Mouse (Mus musculus) CH12.LX (cell line): ENCODE data around the gene F2rl3. TPM values are rescaled to one million over a fixed set of nuclear protein-coding genes. Genes with fewer than 3 reads are reported as not detected.

ENCODE experiments used
- DNase-seq: peaks from one replicate; pipeline ENCODE4 v3.0.0-alpha.2; 2013; ENCODE audit errors: extremely low read depth
- H3K27ac ChIP-seq: 2 replicates; pipeline ENCODE4 v1.5.1; 2012; ENCODE audit warnings: low read depth, mild to moderate bottlenecking, control low read depth, moderate library complexity; ENCODE audit not compliant: insufficient read depth
- H3K27me3 ChIP-seq: replicated peaks from 2 replicates; pipeline ENCODE3; 2012; ENCODE audit warnings: inconsistent platforms
- H3K36me3 ChIP-seq, 2 experiments: replicated peaks in 1 of 2; 2 replicates each; pipeline versions ENCODE3 to v1.6.1; 2012; ENCODE audit warnings: inconsistent platforms in 1 of 2, low read length in 1 of 2, mild to moderate bottlenecking in 1 of 2, mixed read lengths in 1 of 2, moderate library complexity in 1 of 2; ENCODE audit not compliant: control insufficient read depth in 1 of 2, insufficient read depth in 1 of 2
- H3K4me1 ChIP-seq, 2 experiments: 2 replicates each; pipeline ENCODE4 v1.6.1; 2012; ENCODE audit warnings: inconsistent platforms in 1 of 2, moderate library complexity in 1 of 2; ENCODE audit not compliant: insufficient read depth in 2 of 2, control insufficient read depth in 1 of 2
- H3K4me2 ChIP-seq: 2 replicates; pipeline ENCODE4 v1.6.1; 2012; ENCODE audit warnings: low read depth, mild to moderate bottlenecking, control low read depth; ENCODE audit not compliant: poor library complexity, insufficient read depth, severe bottlenecking
- H3K4me3 ChIP-seq, 3 experiments: fragments of 150-350 bp in 1 of 3; sonication (generic) in 1 of 3; replicated peaks in 1 of 3; 2 replicates each; pipeline versions ENCODE3 to v1.5.1; 2011 to 2012; ENCODE audit warnings: low read depth in 2 of 3, low read length in 2 of 3, mild to moderate bottlenecking in 2 of 3, moderate library complexity in 2 of 3, control low read depth in 1 of 3, improper control_type of control experiment in 1 of 3, inconsistent platforms in 1 of 3, mixed read lengths in 1 of 3; ENCODE audit not compliant: poor library complexity in 1 of 3
- H3K79me2 ChIP-seq: replicated peaks from 2 replicates; pipeline ENCODE4 v1.6.1; 2012; ENCODE audit warnings: mild to moderate bottlenecking, moderate library complexity; ENCODE audit not compliant: control insufficient read depth, poor library complexity, insufficient read depth, severe bottlenecking; ENCODE audit errors: extremely low read depth
- H3K9ac ChIP-seq: 2 replicates; pipeline ENCODE4 v1.6.1; 2012; ENCODE audit warnings: low read depth, mild to moderate bottlenecking, control low read depth, moderate library complexity; ENCODE audit not compliant: insufficient read depth
- H3K9me3 ChIP-seq: replicated peaks from 2 replicates; pipeline ENCODE3; 2012; ENCODE audit warnings: low read length, inconsistent platforms, mixed read lengths
- CHD1 ChIP-seq: IDR thresholded peaks from 2 replicates; pipeline ENCODE4 v1.6.1; 2012; ENCODE audit warnings: low read depth, low read length, improper control_type of control experiment, inconsistent platforms
- ELF1 ChIP-seq: IDR thresholded peaks from 2 replicates; pipeline ENCODE4 v1.6.1; 2014; ENCODE audit warnings: low read depth, mild to moderate bottlenecking, inconsistent platforms, low read length, improper control_type of control experiment
- ETS1 ChIP-seq: conservative IDR thresholded peaks from 2 replicates; pipeline ENCODE4 v1.6.1; 2012; ENCODE audit warnings: low read depth, mild to moderate bottlenecking, inconsistent platforms, low read length, improper control_type of control experiment, moderate library complexity
- GABPA ChIP-seq: IDR thresholded peaks from 2 replicates; pipeline ENCODE4 v1.6.1; 2012; ENCODE audit warnings: low read depth, low read length, improper control_type of control experiment, inconsistent platforms; ENCODE audit not compliant: insufficient replicate concordance
- HCFC1 ChIP-seq: IDR thresholded peaks from 2 replicates; pipeline ENCODE4 v1.6.1; 2012; ENCODE audit warnings: low read depth, mild to moderate bottlenecking, inconsistent platforms, low read length, improper control_type of control experiment
- KAT2A ChIP-seq: IDR thresholded peaks from 2 replicates; pipeline ENCODE4 v1.6.1; 2012; ENCODE audit warnings: low read length, improper control_type of control experiment, inconsistent platforms; ENCODE audit not compliant: insufficient replicate concordance
- MEF2A ChIP-seq: IDR thresholded peaks from 2 replicates; pipeline ENCODE4 v1.6.1; 2014; ENCODE audit warnings: low read depth, mild to moderate bottlenecking, inconsistent platforms, low read length, improper control_type of control experiment, borderline replicate concordance
- MXI1 ChIP-seq: IDR thresholded peaks from 2 replicates; pipeline ENCODE4 v1.6.1; 2011; ENCODE audit warnings: mild to moderate bottlenecking, low read depth, low read length, improper control_type of control experiment
- POLR2AphosphoS2 ChIP-seq: IDR thresholded peaks from 2 replicates; pipeline ENCODE4 v1.6.1; 2011; ENCODE audit warnings: low read depth, low read length, improper control_type of control experiment
- TCF12 ChIP-seq: IDR thresholded peaks from 2 replicates; pipeline ENCODE4 v1.6.1; 2014; ENCODE audit warnings: low read depth, mild to moderate bottlenecking, inconsistent platforms, low read length, improper control_type of control experiment
- ZKSCAN1 ChIP-seq: IDR thresholded peaks from 2 replicates; pipeline ENCODE4 v1.6.1; 2012; ENCODE audit warnings: low read depth, inconsistent platforms, low read length, improper control_type of control experiment, borderline replicate concordance
- ZNF384 ChIP-seq: IDR thresholded peaks from 2 replicates; pipeline ENCODE4 v1.6.1; 2012; ENCODE audit warnings: low read depth, low read length, improper control_type of control experiment, inconsistent platforms
- dilution Hi-C: fragments of 300-500 bp; cut with MboI; formaldehyde crosslinking; loops from 2 replicates; pipeline ENCODE4 v1.14.3; 2020; ENCODE audit warnings: low sequenced_read_pairs; ENCODE audit not compliant: extremely low pct_unique_long_range_greater_than_20kb, extremely low pct_ligation_motif_present
- in situ Hi-C: fragments of 300-500 bp; cut with MboI; formaldehyde crosslinking; loops from 3 replicates; pipeline ENCODE4 v1.14.3; 2019; ENCODE audit warnings: low sequenced_read_pairs, low pct_ligation_motif_present, low pct_unique_long_range_greater_than_20kb, mixed read lengths
- polyA plus RNA-seq: library from polyadenylated mRNA; unstranded; fragments of >175 nt; gene quantifications from 2 replicates; pipeline ENCODE4 v1.2.1, GENCODE M21; 2012; ENCODE audit warnings: low read depth; ENCODE audit not compliant: insufficient read length
- total RNA-seq, 2 experiments: library from RNA; depleted of rRNA; stranded (reverse); fragments of 300-350 nt in 1 of 2; fragments of >200 nt in 1 of 2; gene quantifications; 2 replicates each; pipeline ENCODE4 v1.2.3; 2012 to 2014

Gene F2rl3
- total and polyA plus RNA-seq, 3 experiments, result 0.21 to 0.32 TPM; not detected in 1

GRCm38 (mm10) chr8:72716594-72716993 is 45.1 kb upstream of the F2rl3 start:
- TF ChIP-seq MEF2A, result no peak
- no peak for TF ChIP-seq HCFC1
- no peak for TF ChIP-seq POLR2AphosphoS2
- no peak for TF ChIP-seq CHD1
- TF ChIP-seq ETS1, result no peak
- TF ChIP-seq ZKSCAN1, result no peak
- TF ChIP-seq ZNF384, result no peak
- TF ChIP-seq GABPA, result no peak
- no peak for TF ChIP-seq KAT2A
- no peak for TF ChIP-seq ELF1
- TF ChIP-seq TCF12, result no peak
- TF ChIP-seq MXI1, result no peak
- Histone ChIP-seq H3K4me3 (no peak overlapping the region), H3K79me2 (no peaks in the 10 kb centered on the region), H3K27ac (no peak overlapping the region), H3K27me3 (no peaks in the 10 kb centered on the region), H3K9me3 (no peaks in the 10 kb centered on the region), H3K4me2 (no peak overlapping the region), H3K36me3 (no peaks in the 10 kb centered on the region), H3K9ac (no peak overlapping the region), H3K4me1 (peaks cover 2 to 5% of the 10 kb centered on the region in 2 experiments; a peak in 1 of 4 replicates)
- in situ Hi-C loops (no loop called here), dilution Hi-C loops (no loop called here)
- DNase-seq, result no peak

GRCm38 (mm10) chr8:72720541-72720940 is 41.1 kb upstream of the F2rl3 start:
- peaks cover 11% of the 10 kb centered on the region for H3K79me2 ChIP-seq
- no peaks in the 10 kb centered on the region for H3K9me3 ChIP-seq
- peaks cover 2 to 17% of the 10 kb centered on the region in 2 experiments; a peak in 2 of 4 replicates for H3K4me1 ChIP-seq
- H3K4me3 ChIP-seq, result no peak overlapping the region
- no peak overlapping the region for H3K27ac ChIP-seq
- peaks cover 7 to 15% of the 10 kb centered on the region in 2 experiments for H3K36me3 ChIP-seq
- dilution Hi-C loops, result no loop called here
- in situ Hi-C loops, result no loop called here
- DNase-seq, result no peak
- H3K9ac ChIP-seq, result no peak overlapping the region
- no peaks in the 10 kb centered on the region for H3K27me3 ChIP-seq
- no peak overlapping the region for H3K4me2 ChIP-seq
- TF ChIP-seq HCFC1, result no peak
- TF ChIP-seq, all 38 proteins: peak for 0
